32 mouse cellular contexts compared by ENCODE assay signal in the genomic region with DNA sequence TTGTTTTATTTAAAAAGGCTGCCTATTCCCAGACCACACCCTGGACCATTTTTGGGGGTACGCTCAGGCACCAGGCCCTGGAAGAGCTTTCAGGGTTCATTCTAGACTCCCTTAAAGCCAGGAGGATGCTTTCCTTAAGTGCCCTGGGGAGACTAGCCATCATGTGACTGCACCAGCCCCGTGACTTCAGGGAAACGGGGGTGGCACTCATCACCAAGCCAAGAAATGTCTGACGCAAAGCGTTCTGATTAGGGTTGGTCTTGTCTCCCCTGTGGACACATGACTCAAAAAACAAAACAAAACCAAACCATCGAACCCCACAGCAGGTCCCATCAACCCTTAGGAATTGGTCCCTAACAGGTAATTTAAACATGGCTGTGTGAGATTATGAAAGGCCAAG. TPM values are rescaled to one million over a fixed set of nuclear protein-coding genes. Genes with fewer than 3 reads are reported as not detected.
DNase-seq lines count a peak whose midpoint lies in the region; ATAC-seq and TF ChIP-seq lines count a peak whose summit lies in the region.
"Had no signal": no experiment of that assay in that cellular context is flagged by ENCODE, and none has a peak within 500 bp of the region (broad histone marks: within the 10 kb centered on the region; RNA-seq: fewer than 3 reads in every experiment).

No protein-coding gene starts in this region.

- no peak for ATAC-seq in heart, embryonic 11.5 days (replicated peaks; ENCODE audit: insufficient number of reproducible peaks, low FRiP score, low TSS enrichment)
- no peak for ATAC-seq in embryonic facial prominence, embryonic 15.5 days (ENCODE audit: insufficient number of reproducible peaks, low FRiP score, low TSS enrichment, low read depth)
- ATAC-seq: forebrain, embryonic 14.5 days; hindbrain, embryonic 16.5 days; liver, embryonic 12.5 days; liver, postnatal 0 days; midbrain, embryonic 13.5 days had no signal

- 38% methylated on average over 6 of the region's 6 CpGs for WGBS in cerebellum, adult 2 months
- 72% methylated on average over 6 of the region's 6 CpGs for WGBS in heart, embryonic 11.5 days (ENCODE audit: insufficient replicate concordance)
- WGBS in embryonic facial prominence, embryonic 15.5 days = 77% methylated on average over 6 of the region's 6 CpGs

- H3K27me3 ChIP-seq in cerebellum, adult 2 months (ENCODE audit: control insufficient read depth, insufficient read depth, low read length) = no peaks in the 10 kb centered on the region
- no peaks in the 10 kb centered on the region for H3K27me3 ChIP-seq in heart, embryonic 11.5 days (ENCODE audit: control insufficient read depth, insufficient read depth, low read length)
- no peaks in the 10 kb centered on the region for H3K27me3 ChIP-seq in embryonic facial prominence, embryonic 15.5 days
- H3K27me3 ChIP-seq: CH12.LX; heart, embryonic 15.5 days; kidney, embryonic 15.5 days; liver, embryonic 12.5 days; megakaryocyte, embryonic 14.5 days; midbrain, embryonic 13.5 days; stomach, embryonic 15.5 days had no signal

- H3K27ac ChIP-seq in cerebellum, adult 2 months (ENCODE audit: insufficient read depth, low read length) = 0 out of 2 replicates have a peak overlapping the region, but pooled peaks have one; percentile 23
- H3K27ac ChIP-seq in heart, embryonic 11.5 days (ENCODE audit: low read depth, low read length) = no peak overlapping the region
- peak overlapping the region; percentile 28; the same call in 1 of the 2 replicates for H3K27ac ChIP-seq in layer of hippocampus, adult 2 months
- 0 out of 2 replicates have a peak overlapping the region, but pooled peaks have one; percentile 7 for H3K27ac ChIP-seq in embryonic facial prominence, embryonic 15.5 days (replicated peaks)
- H3K27ac ChIP-seq: heart, embryonic 15.5 days; kidney, embryonic 15.5 days; liver, embryonic 12.5 days; stomach, embryonic 15.5 days had no signal

- no peak overlapping the region for H3K4me3 ChIP-seq in cerebellum, adult 2 months (replicated peaks; ENCODE audit: insufficient read depth, low read depth, low read length)
- H3K4me3 ChIP-seq in heart, embryonic 11.5 days (ENCODE audit: low read depth, low read length) = no peak overlapping the region
- no peak overlapping the region for H3K4me3 ChIP-seq in layer of hippocampus, adult 2 months
- H3K4me3 ChIP-seq in embryonic facial prominence, embryonic 15.5 days (replicated peaks) = no peak overlapping the region
- H3K4me3 ChIP-seq: heart, embryonic 15.5 days; kidney, embryonic 15.5 days; liver, embryonic 12.5 days; megakaryocyte, embryonic 14.5 days; midbrain, embryonic 13.5 days; stomach, embryonic 15.5 days had no signal

- no peaks in the 10 kb centered on the region for H3K9me3 ChIP-seq in heart, embryonic 11.5 days (replicated peaks; ENCODE audit: control insufficient read depth, low read length)
- no peaks in the 10 kb centered on the region for H3K9me3 ChIP-seq in embryonic facial prominence, embryonic 15.5 days (replicated peaks)
- H3K9me3 ChIP-seq: heart, embryonic 15.5 days; kidney, embryonic 15.5 days; liver, embryonic 12.5 days; megakaryocyte, embryonic 14.5 days; midbrain, embryonic 13.5 days; stomach, embryonic 15.5 days had no signal

- TF ChIP-seq POLR2A in cerebellum, adult 2 months (IDR thresholded peaks at IDR 0.05; ENCODE audit: borderline replicate concordance, insufficient read depth, low read length) = no peak

- H3K36me3 ChIP-seq in heart, embryonic 11.5 days (ENCODE audit: control insufficient read depth, insufficient read depth, low read length) = peaks cover 12% of the 10 kb centered on the region
- H3K36me3 ChIP-seq in embryonic facial prominence, embryonic 15.5 days = peaks cover 24% of the 10 kb centered on the region; the same call in 1 of the 2 replicates
- H3K36me3 ChIP-seq: stomach, embryonic 15.5 days had no signal

- H3K9ac ChIP-seq in heart, embryonic 11.5 days (ENCODE audit: low read depth, low read length) = no peak overlapping the region
- no peak overlapping the region for H3K9ac ChIP-seq in embryonic facial prominence, embryonic 15.5 days
- H3K9ac ChIP-seq: heart, embryonic 15.5 days; kidney, embryonic 15.5 days; liver, embryonic 12.5 days; liver, postnatal 0 days; midbrain, embryonic 13.5 days; stomach, embryonic 15.5 days had no signal

- DNase-seq in cerebellum, adult 2 months = no peak
- no peak for DNase-seq in cerebellum, adult 11-12 months
- peak; percentile 70 to 73 for DNase-seq in heart, adult 18-20 months
- no peak for DNase-seq in layer of hippocampus, adult 2 months (ENCODE audit: low spot score in 2 of 2)
- DNase-seq in layer of hippocampus, adult 11-12 months (ENCODE audit: low spot score) = no peak
- DNase-seq in MN1 (ENCODE audit: low spot score) = no peak
- DNase-seq: adrenal gland, postnatal 10 days; cerebellum, adult 18-20 months; cerebellum, postnatal 14 days; kidney, adult 18-20 months; left cerebral cortex, postnatal 4 days; liver, postnatal 0 days; lung, postnatal 4 days; right cerebral cortex, postnatal 25 days; thymus, adult 2 months; thymus, postnatal 36 days had no signal

- no peak for TF ChIP-seq CTCF in cerebellum, adult 2 months (IDR thresholded peaks at IDR 0.05; ENCODE audit: borderline replicate concordance, insufficient read depth, low read depth, low read length)
- no peak for TF ChIP-seq CTCF in layer of hippocampus, adult 2 months (conservative IDR thresholded peaks at IDR 0.05)

- peaks cover 33% of the 10 kb centered on the region for H3K4me1 ChIP-seq in cerebellum, adult 2 months (ENCODE audit: control insufficient read depth, insufficient read depth, low read length)
- H3K4me1 ChIP-seq in heart, embryonic 11.5 days (ENCODE audit: control insufficient read depth, insufficient read depth, low read length) = peaks cover 14% of the 10 kb centered on the region
- H3K4me1 ChIP-seq in embryonic facial prominence, embryonic 15.5 days = peaks cover 22% of the 10 kb centered on the region; the same call in 1 of the 2 replicates
- H3K4me1 ChIP-seq: stomach, embryonic 15.5 days had no signal

- H3K4me2 ChIP-seq in heart, embryonic 11.5 days = no peak overlapping the region
- H3K4me2 ChIP-seq in embryonic facial prominence, embryonic 15.5 days (replicated peaks) = no peak overlapping the region
- H3K4me2 ChIP-seq: heart, embryonic 15.5 days; kidney, embryonic 15.5 days; liver, embryonic 12.5 days; midbrain, embryonic 13.5 days; stomach, embryonic 15.5 days had no signal

RNA-seq across cellular contexts. Expression of a gene that starts 13.4 kb away (rescaled TPM):
- 124 and 130 TPM in 2 replicates for polyA plus RNA-seq in cerebellum, adult 2 months (2012; rRNA removed)
- 100 to 1,000 TPM; 100 to 102 TPM for total RNA-seq in heart, adult 18-20 months (2021)
- polyA plus RNA-seq in heart, embryonic 11.5 days (2014; fragmentation: Nextera tagmentation; extraction: Ambion mirVana) = 3.5 and 3.9 TPM in 2 replicates
- total RNA-seq in layer of hippocampus, adult 2 months (2021) = 10 to 100 TPM; 74.1 to 80.6 TPM
- polyA plus RNA-seq in embryonic facial prominence, embryonic 15.5 days (2015; fragmentation: Nextera tagmentation; extraction: Ambion mirVana) = 7.1 and 8.3 TPM in 2 replicates

RNA-seq across cellular contexts. Expression of a gene that starts 27.7 kb away (rescaled TPM):
- 7.7 and 9.5 TPM in 2 replicates for polyA plus RNA-seq in cerebellum, adult 2 months (2012; rRNA removed)
- total RNA-seq in heart, adult 18-20 months (2021) = 100 to 1,000 TPM; 109 to 132 TPM
- not detected in 2 replicates for polyA plus RNA-seq in heart, embryonic 11.5 days (2014; fragmentation: Nextera tagmentation; extraction: Ambion mirVana)
- total RNA-seq in layer of hippocampus, adult 2 months (2021) = 1 to 10 TPM; 1.6 to 3.6 TPM
- 0.05 TPM in 1 of 2 replicates, not detected in the other for polyA plus RNA-seq in embryonic facial prominence, embryonic 15.5 days (2015; fragmentation: Nextera tagmentation; extraction: Ambion mirVana)
- polyA plus RNA-seq: forebrain, embryonic 14.5 days; hindbrain, embryonic 11.5 days; liver, embryonic 12.5 days; neural tube, embryonic 11.5 days had no signal

RNA-seq across cellular contexts. Expression of a gene that starts 32.9 kb away (rescaled TPM):
- 0.57 and 0.73 TPM in 2 replicates for polyA plus RNA-seq in cerebellum, adult 2 months (2012; rRNA removed)
- 10 to 100 TPM; 18.7 to 20.7 TPM for total RNA-seq in heart, adult 18-20 months (2021)
- 0.17 and 0.30 TPM in 2 replicates for polyA plus RNA-seq in heart, embryonic 11.5 days (2014; fragmentation: Nextera tagmentation; extraction: Ambion mirVana)
- under 1 TPM; 0.37 to 0.56 TPM for total RNA-seq in layer of hippocampus, adult 2 months (2021)
- 0.48 and 0.62 TPM in 2 replicates for polyA plus RNA-seq in embryonic facial prominence, embryonic 15.5 days (2015; fragmentation: Nextera tagmentation; extraction: Ambion mirVana)
- total RNA-seq: neutrophil, adult 5-6 weeks had no signal
- polyA plus RNA-seq: C2C12; forebrain, embryonic 14.5 days had no signal

RNA-seq across cellular contexts. Expression of a gene that starts 34.1 kb away (rescaled TPM):
- 7.4 and 8.1 TPM in 2 replicates for polyA plus RNA-seq in cerebellum, adult 2 months (2012; rRNA removed)
- under 1 TPM in 1 of 2 experiments, not detected in 1; 0.92 TPM for total RNA-seq in heart, adult 18-20 months (2021)
- polyA plus RNA-seq in heart, embryonic 11.5 days (2014; fragmentation: Nextera tagmentation; extraction: Ambion mirVana) = 1.5 TPM in 1 of 2 replicates, not detected in the other
- total RNA-seq in layer of hippocampus, adult 2 months (2021) = not detected
- 0.28 TPM in 1 of 2 replicates, not detected in the other for polyA plus RNA-seq in embryonic facial prominence, embryonic 15.5 days (2015; fragmentation: Nextera tagmentation; extraction: Ambion mirVana)
- polyA plus RNA-seq: heart, embryonic 15.5 days; hindbrain, embryonic 16.5 days; kidney, embryonic 15.5 days; liver, postnatal 0 days; lung, embryonic 16.5 days; midbrain, embryonic 13.5 days; neural tube, embryonic 11.5 days; stomach, embryonic 15.5 days had no signal

RNA-seq across cellular contexts. Expression of a gene that starts 45.4 kb away (rescaled TPM):
- polyA plus RNA-seq in cerebellum, adult 2 months (2012; rRNA removed) = 2.3 and 2.6 TPM in 2 replicates
- 100 to 1,000 TPM; 233 to 291 TPM for total RNA-seq in heart, adult 18-20 months (2021)
- 53.9 and 64.0 TPM in 2 replicates for polyA plus RNA-seq in heart, embryonic 11.5 days (2014; fragmentation: Nextera tagmentation; extraction: Ambion mirVana)
- under 1 TPM; 0.47 to 0.90 TPM for total RNA-seq in layer of hippocampus, adult 2 months (2021)
- 30.8 and 32.3 TPM in 2 replicates for polyA plus RNA-seq in embryonic facial prominence, embryonic 15.5 days (2015; fragmentation: Nextera tagmentation; extraction: Ambion mirVana)

Comparison
In these comparisons a context has a peak if more than half of its experiments do, and no peak if none do; other contexts are left out.
1. DNase-seq: peak in heart, adult 18-20 months (2 of 2); none in cerebellum, adult 2 months (0 of 2), cerebellum, adult 11-12 months (single experiment), layer of hippocampus, adult 2 months (0 of 2), layer of hippocampus, adult 11-12 months (single experiment) and MN1 (single experiment).
2. RNA of a gene that starts 13.4 kb away (polyA plus RNA-seq): 124 to 130 TPM in cerebellum, adult 2 months; 7.1 to 8.3 TPM in embryonic facial prominence, embryonic 15.5 days and 3.5 to 3.9 TPM in heart, embryonic 11.5 days; every median in the first group is over 10 times any median in the second.